Mouse (Mus musculus): ENCODE measurements around the gene Lypd3.

- no peak for TF ChIP-seq CTCF (IDR thresholded peaks at IDR 0.05; ENCODE audit: control insufficient read depth, insufficient read depth, insufficient replicate concordance, low read depth, low read length)
- no peak for TF ChIP-seq POLR2A (IDR thresholded peaks at IDR 0.05; ENCODE audit: control insufficient read depth, low read depth, low read length)
Measured at GRCm38 (mm10) chr7:24638026-24638856, 1.9 kb downstream of the Lypd3 start.
